Mouse (Mus musculus) bone marrow, adult 2 months (tissue): ENCODE results near the gene Slc17a8.

Source experiments
- CTCF ChIP-seq: fragments of 200-500 bp; IDR thresholded peaks from 2 replicates; pipeline ENCODE4 v1.5.1; 2011; ENCODE audit warnings: low read length, control low read depth; ENCODE audit not compliant: control insufficient read depth, insufficient read depth
- POLR2A ChIP-seq: fragments of 200-500 bp; IDR thresholded peaks from 2 replicates; pipeline ENCODE4 v1.6.1; 2011; ENCODE audit warnings: low read depth, mild to moderate bottlenecking, control low read depth, low read length, borderline replicate concordance; ENCODE audit not compliant: control insufficient read depth

GRCm38 (mm10) chr10:89548028-89548427, 73.0 kb downstream of the Slc17a8 start:
- TF ChIP-seq CTCF (no peak), POLR2A (no peak)
